Mouse (Mus musculus) brain, embryonic 14.5 days (tissue): ENCODE measurements around the gene Mapk11. TPM values are rescaled to one million over a fixed set of nuclear protein-coding genes. Genes with fewer than 3 reads are reported as not detected.

Experiments
- DNase-seq: peaks from one replicate; pipeline ENCODE4 v3.0.0-alpha.2; 2011; ENCODE audit warnings: low read depth
- CTCF ChIP-seq: fragments of 200-500 bp; IDR thresholded peaks from 2 replicates; pipeline ENCODE4 v1.5.1; 2012; ENCODE audit warnings: inconsistent platforms, mild to moderate bottlenecking, moderate library complexity, borderline replicate concordance; ENCODE audit not compliant: insufficient read depth, insufficient read length; ENCODE audit errors: extremely low read depth
- POLR2A ChIP-seq: fragments of 200-500 bp; IDR thresholded peaks from 2 replicates; pipeline ENCODE4 v1.6.1; 2012; ENCODE audit warnings: mild to moderate bottlenecking, inconsistent platforms, borderline replicate concordance; ENCODE audit not compliant: poor library complexity, insufficient read depth, insufficient read length, severe bottlenecking; ENCODE audit errors: extremely low read depth
- polyA plus RNA-seq: library from polyadenylated mRNA; depleted of rRNA; stranded (reverse); fragments of >200 nt; gene quantifications from 2 replicates; pipeline ENCODE4 v1.2.3, GENCODE M21; 2012

Gene Mapk11
- polyA plus RNA-seq, 1 experiment: 61.9 TPM

- TF ChIP-seq POLR2A (no peak), CTCF (no peak)
- no peak for DNase-seq
Observed at GRCm38 (mm10) chr15:89138046-89138405, 11.4 kb downstream of the Mapk11 start.

GRCm38 (mm10) chr15:89137378-89138045 lies 11.9 kb downstream of the Mapk11 start:
- TF ChIP-seq CTCF: no peak
- TF ChIP-seq POLR2A: no peak
- no peak for DNase-seq

- DNase-seq: no peak
- TF ChIP-seq CTCF: no peak
- TF ChIP-seq POLR2A: no peak
Observed at GRCm38 (mm10) chr15:89136461-89137155, 12.8 kb downstream of the Mapk11 start.

DNA sequence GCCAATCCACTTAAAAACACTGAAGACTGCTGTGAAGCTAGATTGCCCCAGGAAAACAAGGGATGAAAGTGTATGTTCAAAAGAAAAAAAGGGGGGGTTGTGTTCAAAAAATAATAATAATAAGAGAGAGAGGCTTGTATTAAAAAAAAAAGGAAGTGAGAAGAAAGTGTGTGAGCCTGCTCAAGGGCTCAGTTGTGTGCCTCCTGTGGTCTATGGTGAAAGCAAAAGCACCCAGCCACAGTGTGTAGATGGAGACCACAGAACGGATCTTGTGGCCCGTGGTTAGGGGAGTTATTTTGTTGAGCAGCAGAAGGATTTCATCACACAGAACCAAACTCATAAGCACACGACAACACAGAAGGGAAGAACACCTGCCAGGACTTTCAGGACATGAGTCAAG lies 18.1 kb downstream of the Mapk11 start:
- no peak for DNase-seq
- no peak for TF ChIP-seq CTCF

- no peak for TF ChIP-seq CTCF
- no peak for TF ChIP-seq POLR2A
- DNase-seq: no peak
Observed at GRCm38 (mm10) chr15:89130245-89130644, 19.2 kb downstream of the Mapk11 start.

DNA sequence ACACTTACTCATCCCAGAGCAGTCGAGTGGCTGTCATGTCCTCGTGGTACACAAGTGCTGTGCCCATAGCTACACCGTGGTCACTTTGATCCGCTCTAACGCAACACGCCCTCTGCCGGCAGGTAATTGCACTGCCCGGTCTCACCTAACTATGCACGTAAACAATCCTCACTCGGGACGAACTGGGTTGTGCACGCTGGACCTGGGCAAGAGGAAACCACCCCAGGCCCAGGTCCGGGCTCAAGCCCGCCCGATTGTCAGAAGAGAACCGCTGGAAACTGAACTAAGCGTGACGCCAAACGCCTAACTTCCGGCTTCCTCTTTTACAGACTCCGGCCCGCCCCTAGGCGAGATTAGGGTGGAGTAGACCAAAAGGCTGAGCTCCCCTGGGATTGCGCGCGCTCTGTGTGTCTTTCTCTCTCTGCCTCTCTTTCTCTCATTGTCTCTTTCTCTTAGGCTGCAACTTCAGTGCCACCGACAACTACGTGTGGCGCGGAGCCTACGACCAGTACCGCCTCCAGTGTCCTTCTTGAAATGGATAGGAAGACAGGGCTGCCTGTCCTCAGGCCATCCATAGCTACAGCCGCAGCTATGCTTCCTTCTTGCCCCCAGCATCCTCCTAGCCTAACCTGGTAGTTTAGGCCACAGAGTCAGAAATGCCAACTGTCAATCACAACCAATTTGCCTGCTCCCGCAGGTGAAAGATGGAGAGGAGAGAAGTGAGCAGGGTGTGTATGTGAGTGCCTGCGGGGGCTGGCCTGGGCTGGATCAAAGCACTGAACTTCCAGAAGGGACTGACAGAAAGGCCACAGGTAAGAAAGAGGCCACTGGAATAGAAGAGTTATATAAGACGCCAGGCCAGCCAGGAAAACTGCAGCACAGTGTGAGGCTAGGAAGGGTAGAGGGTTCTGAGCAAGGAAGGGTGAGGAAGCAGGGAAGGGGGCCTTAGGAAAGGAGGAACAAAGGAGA lies 20.8 kb downstream of the Mapk11 start, which contains the start of gene Hdac10:
Gene Hdac10 (minus strand): TSS at position 319 of the 969 bp plus-strand sequence.
- peak; percentile 96 for TF ChIP-seq CTCF
- peak; percentile 39; the same call in 1 of the 2 replicates for TF ChIP-seq POLR2A
- peak; percentile 88 for DNase-seq

DNA sequence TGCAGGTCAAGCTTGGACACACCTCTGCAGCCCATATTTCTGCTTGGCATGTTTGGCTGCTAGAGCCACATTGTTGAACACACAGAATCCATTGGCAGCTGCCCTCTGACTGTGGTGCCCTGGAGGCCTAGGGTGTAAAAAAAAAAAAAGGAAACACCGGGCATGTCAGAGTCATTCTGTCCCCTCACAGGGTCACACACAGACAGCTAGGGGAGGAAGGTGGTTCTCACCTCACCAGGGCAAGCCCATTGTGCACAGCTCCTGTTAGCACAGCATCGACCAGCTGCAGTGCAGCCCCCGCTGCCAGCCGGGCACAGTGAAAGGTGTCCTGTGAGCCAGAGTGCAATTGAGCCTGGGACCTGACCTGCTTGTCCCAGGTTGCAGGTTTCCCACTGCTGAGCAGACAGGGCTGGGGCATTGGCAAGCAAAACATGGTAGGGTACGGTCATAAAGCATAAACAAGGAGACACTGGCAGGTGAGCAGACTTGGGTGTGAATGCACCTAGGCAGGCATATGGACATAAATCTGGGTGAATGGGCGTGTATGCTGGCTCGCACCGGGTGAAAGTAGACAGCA lies 22.0 kb downstream of the Mapk11 start:
- TF ChIP-seq POLR2A (no peak), CTCF (no peak)
- no peak for DNase-seq

DNA sequence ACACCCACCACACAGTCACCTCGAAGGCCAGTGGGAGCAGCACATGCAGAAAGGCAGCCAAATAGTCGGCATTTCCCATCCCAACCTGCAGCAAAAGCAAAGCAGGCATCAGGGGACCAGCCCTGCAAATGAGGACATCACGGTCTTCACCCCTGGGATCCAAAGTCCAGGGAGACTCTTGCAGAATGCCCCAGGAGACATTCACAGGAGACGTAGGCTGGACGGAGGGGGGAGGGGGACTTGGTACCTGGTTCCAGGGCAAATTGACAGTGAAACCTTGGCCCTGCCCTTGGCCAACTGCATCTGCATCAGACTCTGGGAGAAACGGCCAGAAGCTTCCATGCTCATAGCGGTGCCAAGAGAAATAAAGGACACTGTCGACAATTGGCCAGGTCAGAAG lies 22.8 kb downstream of the Mapk11 start:
- no peak for DNase-seq
- TF ChIP-seq CTCF: no peak
- TF ChIP-seq POLR2A: no peak

GRCm38 (mm10) chr15:89125351-89125750 lies 24.1 kb downstream of the Mapk11 start:
- TF ChIP-seq CTCF (no peak), POLR2A (no peak)
- DNase-seq: no peak

DNA sequence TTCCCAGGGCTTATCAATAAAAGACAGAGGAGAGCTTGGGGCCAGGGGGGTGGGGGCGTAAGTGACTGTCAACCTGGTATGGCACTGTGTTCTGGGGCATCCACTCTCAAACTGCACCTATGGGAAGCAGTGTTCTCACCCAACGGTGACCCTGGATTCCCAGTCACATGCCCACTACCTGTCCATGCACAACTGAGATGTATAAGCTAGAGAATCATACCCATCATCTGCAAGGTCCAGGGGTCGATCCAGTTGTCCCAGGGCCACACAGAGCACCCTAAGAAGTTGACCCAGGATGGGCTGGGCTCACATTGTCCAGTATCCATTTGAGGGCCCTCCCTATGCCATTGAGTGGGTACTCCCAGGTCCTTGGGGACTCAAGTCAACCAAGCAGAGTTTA lies 25.1 kb downstream of the Mapk11 start:
- TF ChIP-seq POLR2A (no peak), CTCF (no peak)
- DNase-seq: no peak

GRCm38 (mm10) chr15:89123595-89123994 lies 25.8 kb downstream of the Mapk11 start:
- TF ChIP-seq POLR2A: no peak
- peak; percentile 48; the same call in 1 of the 2 replicates for TF ChIP-seq CTCF
- DNase-seq: peak; percentile 55
